Mouse (Mus musculus) hindbrain, embryonic 12.5 days (tissue): ENCODE measurements at regions not wholly inside any gene's neighbourhood (a gene's known extent, or its start where the extent isn't known, plus 50 kb on each side); places are given as distances from the start of the nearest gene placed in this dataset.

Experiments
- ATAC-seq: fragments of 200-750 bp; cut with Nextera tagmentation; 2 replicates; pipeline ENCODE4 v1.8.0; 2017; ENCODE audit warnings: moderate TSS enrichment; ENCODE audit not compliant: low FRiP score
- H3K27ac ChIP-seq: fragments of 300-500 bp; sonication (generic); 2 replicates; pipeline ENCODE4 v1.5.1; 2016; ENCODE audit warnings: mild to moderate bottlenecking
- H3K27me3 ChIP-seq: fragments of 300-500 bp; sonication (generic); 2 replicates; pipeline ENCODE4 v1.6.1; 2016; ENCODE audit warnings: mild to moderate bottlenecking
- H3K36me3 ChIP-seq: fragments of 300-500 bp; sonication (generic); 2 replicates; pipeline ENCODE4 v1.6.1; 2016; ENCODE audit warnings: mild to moderate bottlenecking
- H3K4me1 ChIP-seq: fragments of 300-500 bp; sonication (generic); 2 replicates; pipeline ENCODE4 v1.6.1; 2016
- H3K4me2 ChIP-seq: fragments of 300-500 bp; sonication (generic); replicated peaks from 2 replicates; pipeline ENCODE4 v1.6.1; 2016; ENCODE audit warnings: mild to moderate bottlenecking
- H3K4me3 ChIP-seq: fragments of 300-500 bp; sonication (generic); 2 replicates; pipeline ENCODE4 v1.5.1; 2016; ENCODE audit warnings: mild to moderate bottlenecking
- H3K9ac ChIP-seq: fragments of 300-500 bp; sonication (generic); 2 replicates; pipeline ENCODE4 v1.6.1; 2016; ENCODE audit warnings: mild to moderate bottlenecking, moderate library complexity
- H3K9me3 ChIP-seq: fragments of 300-500 bp; sonication (generic); replicated peaks from 2 replicates; pipeline ENCODE4 v1.6.1; 2016; ENCODE audit warnings: mild to moderate bottlenecking
- WGBS: fragments of 180-500 bp; shearing (Covaris S2); methylation state at CpG from one replicate; pipeline ENCODE4 v1.1.7; 2016; 5-methylcytosine and 5-hydroxymethylcytosine counted together

DNA sequence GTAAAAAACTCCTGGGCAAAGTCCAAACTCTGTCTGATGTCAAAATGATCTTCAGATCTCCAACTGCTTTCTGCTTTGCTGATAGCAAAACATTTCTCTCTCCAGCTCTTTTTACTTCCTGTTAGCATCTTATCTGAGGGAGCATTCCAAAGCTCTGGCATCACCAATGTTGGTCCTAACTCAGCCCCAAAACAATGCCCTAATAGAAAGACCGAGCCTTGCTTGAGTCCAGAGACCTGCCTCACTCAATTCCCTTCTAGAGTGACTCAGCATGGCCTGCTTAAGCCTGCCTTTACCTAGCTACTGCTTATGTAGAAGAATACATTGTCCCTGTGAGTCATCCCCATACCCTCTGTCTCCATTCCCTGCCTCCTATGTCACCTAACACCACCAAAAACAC, 1721.6 kb downstream of the Grik2 start:
- Histone ChIP-seq H3K36me3 (no peaks in the 10 kb centered on the region), H3K9me3 (no peaks in the 10 kb centered on the region), H3K4me2 (no peak overlapping the region), H3K27ac (no peak overlapping the region), H3K9ac (no peak overlapping the region), H3K27me3 (no peaks in the 10 kb centered on the region), H3K4me3 (no peak overlapping the region), H3K4me1 (no peaks in the 10 kb centered on the region)
- no peak for ATAC-seq
- WGBS = 60% methylated on average over 1 of the region's 1 CpGs

DNA sequence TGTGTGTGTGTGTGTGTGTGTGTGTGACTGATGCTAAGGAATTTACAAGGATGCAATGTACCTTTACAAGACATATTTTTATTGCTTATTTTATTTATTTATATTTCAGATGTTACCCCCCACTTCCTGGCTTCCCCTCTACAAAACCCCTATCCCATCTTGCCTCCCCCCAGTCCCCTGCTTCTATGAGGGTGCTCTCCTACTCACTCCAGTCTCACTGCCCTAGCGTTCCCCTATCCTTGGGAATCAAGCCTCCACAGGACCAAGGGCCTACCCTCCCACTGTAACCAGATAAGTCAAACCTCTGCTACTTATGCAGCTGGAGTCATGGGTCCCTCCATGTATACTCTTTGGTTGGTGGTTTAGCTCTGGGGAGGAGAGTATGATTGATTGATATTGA, 1761.3 kb downstream of the Grik2 start:
- Histone ChIP-seq H3K27me3 (no peaks in the 10 kb centered on the region), H3K27ac (no peak overlapping the region), H3K4me1 (no peaks in the 10 kb centered on the region), H3K9ac (no peak overlapping the region), H3K36me3 (no peaks in the 10 kb centered on the region), H3K4me3 (no peak overlapping the region), H3K9me3 (no peaks in the 10 kb centered on the region), H3K4me2 (no peak overlapping the region)
- 88% methylated on average over 1 of the region's 1 CpGs for WGBS
- no peak for ATAC-seq

DNA sequence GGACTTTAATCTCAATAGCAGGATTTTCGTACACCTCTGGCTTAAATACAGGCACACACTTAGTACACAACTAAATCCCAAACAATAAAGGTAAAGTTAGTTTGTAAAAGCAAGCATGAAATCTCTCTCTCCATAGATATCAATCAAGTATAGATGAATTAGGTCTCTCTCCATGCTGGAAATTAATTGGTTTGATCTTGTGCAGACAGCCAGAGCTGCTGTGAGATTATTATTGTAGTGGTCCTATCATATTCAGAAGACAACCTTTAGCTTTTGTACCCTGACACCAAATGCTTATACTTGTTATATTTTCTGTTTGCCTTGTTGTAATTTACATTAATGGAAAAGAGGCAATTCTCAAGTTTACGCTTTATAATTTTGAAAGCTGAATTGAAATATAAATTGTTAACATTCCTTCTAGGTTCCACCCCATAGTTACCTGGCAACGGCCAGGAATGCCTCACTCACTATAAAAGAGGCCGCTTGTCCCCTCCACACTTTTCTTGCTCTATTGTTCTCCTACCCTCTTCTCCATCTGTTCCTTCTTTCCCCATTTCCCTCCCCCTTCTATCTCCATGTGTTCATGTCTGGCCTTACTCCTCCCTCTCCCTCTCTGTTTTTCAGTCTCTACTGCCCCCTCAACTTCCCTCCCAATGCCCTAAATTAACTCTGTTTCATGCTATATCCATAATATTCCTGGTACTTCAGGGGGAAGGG, 1797.1 kb downstream of the Grik2 start:
- WGBS = 30% methylated on average over 4 of the region's 4 CpGs
- no peak overlapping the region for H3K27ac ChIP-seq
- no peak overlapping the region for H3K9ac ChIP-seq
- peak; percentile 78 for ATAC-seq
- no peaks in the 10 kb centered on the region for H3K36me3 ChIP-seq
- no peaks in the 10 kb centered on the region for H3K27me3 ChIP-seq
- no peaks in the 10 kb centered on the region for H3K4me1 ChIP-seq
- no peaks in the 10 kb centered on the region for H3K9me3 ChIP-seq
- no peak overlapping the region for H3K4me3 ChIP-seq
- H3K4me2 ChIP-seq = no peak overlapping the region

DNA sequence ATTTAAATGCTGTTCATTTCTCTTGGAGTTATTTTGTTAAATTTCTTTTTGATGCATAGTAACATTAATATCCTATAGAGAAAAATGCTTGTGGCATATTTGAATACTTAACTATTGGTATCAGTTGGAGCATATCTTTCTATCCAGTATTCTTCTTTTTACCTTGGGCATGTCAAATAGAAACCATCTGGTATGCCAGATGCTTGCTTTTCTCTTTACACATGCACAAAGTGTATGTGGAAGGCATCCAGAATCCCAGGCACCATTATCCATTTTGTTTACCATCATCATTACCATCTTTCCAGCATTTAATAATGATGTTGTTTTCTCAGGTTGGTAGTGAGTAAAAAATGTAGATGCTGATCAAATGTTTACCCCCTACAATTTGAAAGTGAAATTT, 1809.5 kb downstream of the Grik2 start:
- H3K4me3 ChIP-seq = no peak overlapping the region
- H3K9ac ChIP-seq = no peak overlapping the region
- ATAC-seq = no peak
- no peaks in the 10 kb centered on the region for H3K27me3 ChIP-seq
- H3K36me3 ChIP-seq = no peaks in the 10 kb centered on the region
- H3K4me2 ChIP-seq = no peak overlapping the region
- H3K9me3 ChIP-seq = no peaks in the 10 kb centered on the region
- H3K27ac ChIP-seq = no peak overlapping the region
- H3K4me1 ChIP-seq = no peaks in the 10 kb centered on the region
